ENCODE assay signal across 12 mouse cellular contexts in the genomic region with DNA sequence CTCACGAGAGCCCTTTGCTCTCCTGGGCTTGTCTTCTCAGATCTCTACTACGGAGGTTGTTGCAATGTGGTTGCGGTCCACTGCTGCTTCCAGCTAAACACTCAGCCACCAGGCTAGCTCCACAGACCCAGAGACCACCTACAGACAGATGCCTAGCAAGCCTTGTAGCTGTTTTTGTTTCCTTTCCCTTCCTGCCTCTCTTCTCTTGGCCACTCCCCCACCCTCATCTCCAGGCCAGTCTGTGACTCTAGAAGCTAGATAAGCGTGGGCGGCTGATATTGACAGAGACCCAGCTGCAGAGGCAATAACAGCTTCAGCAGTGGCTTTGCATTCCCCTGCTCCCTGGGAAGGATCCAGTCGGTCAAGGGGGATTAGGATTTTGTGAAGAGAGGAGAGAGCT. TPM values are rescaled to one million over a fixed set of nuclear protein-coding genes. Genes with fewer than 3 reads are reported as not detected.
A peak's percentile ranks its signal among the peaks of the same experiment; 100 is the strongest.
DNase-seq lines count a peak whose midpoint lies in the region; ATAC-seq and TF ChIP-seq lines count a peak whose summit lies in the region.
"Had no signal": no experiment of that assay in that cellular context is flagged by ENCODE, and none has a peak within 500 bp of the region (broad histone marks: within the 10 kb centered on the region; RNA-seq: fewer than 3 reads in every experiment).

Scn7a (minus strand) TSS at position 150 of the 400 bp plus-strand sequence.

- peak; percentile 36; the same call in 1 of the 2 replicates for ATAC-seq in heart, embryonic 12.5 days (ENCODE audit: insufficient number of reproducible peaks, low FRiP score)
- peak; percentile 63 for ATAC-seq in lung, postnatal 0 days
- no peak for ATAC-seq in cerebellum, adult (ENCODE audit: insufficient number of reproducible peaks, low FRiP score, low TSS enrichment)
- ATAC-seq in megakaryocyte-erythroid progenitor cell, adult 5-6 weeks (replicated peaks; ENCODE audit: low FRiP score, low TSS enrichment, poor library complexity, severe bottlenecking), result no peak
- no peak for ATAC-seq in forebrain, embryonic 14.5 days

- no peaks in the 10 kb centered on the region for H3K9me3 ChIP-seq in heart, embryonic 12.5 days (replicated peaks)
- no peaks in the 10 kb centered on the region for H3K9me3 ChIP-seq in lung, postnatal 0 days (ENCODE audit: low read length)
- no peaks in the 10 kb centered on the region for H3K9me3 ChIP-seq in forebrain, embryonic 14.5 days (replicated peaks; ENCODE audit: control insufficient read depth, low read length)

- 19% methylated on average over 6 of the region's 6 CpGs for WGBS in kidney, adult 2 months
- 7% methylated on average over 6 of the region's 6 CpGs for WGBS in heart, embryonic 12.5 days
- WGBS in lung, postnatal 0 days, result 10% methylated on average over 6 of the region's 6 CpGs
- 47% methylated on average over 6 of the region's 6 CpGs for WGBS in forebrain, embryonic 14.5 days

- TF ChIP-seq EP300 in lung, postnatal 0 days (IDR thresholded peaks at IDR 0.05), result no peak

- no peaks in the 10 kb centered on the region for H3K36me3 ChIP-seq in kidney, adult 2 months (ENCODE audit: control insufficient read depth, insufficient read depth, low read length)
- no peaks in the 10 kb centered on the region for H3K36me3 ChIP-seq in heart, embryonic 12.5 days
- no peaks in the 10 kb centered on the region for H3K36me3 ChIP-seq in lung, postnatal 0 days (ENCODE audit: insufficient read depth, low read length)
- H3K36me3 ChIP-seq in forebrain, embryonic 14.5 days (ENCODE audit: control insufficient read depth, insufficient read depth, low read length), result no peaks in the 10 kb centered on the region

- H3K9ac ChIP-seq in heart, embryonic 12.5 days, result peak within 1 kb of the TSS; percentile 15; the same call in 1 of the 2 replicates
- no peak within 1 kb of the TSS for H3K9ac ChIP-seq in lung, postnatal 0 days (replicated peaks; ENCODE audit: low read depth)
- H3K9ac ChIP-seq in forebrain, embryonic 14.5 days (ENCODE audit: low read length), result no peak within 1 kb of the TSS

- no peak for TF ChIP-seq POLR2A in kidney, adult 2 months (IDR thresholded peaks at IDR 0.05; ENCODE audit: low read depth, low read length)

- no peak within 1 kb of the TSS for H3K27ac ChIP-seq in kidney, adult 2 months (ENCODE audit: insufficient read depth, low read depth, low read length)
- no peak within 1 kb of the TSS for H3K27ac ChIP-seq in brown adipose tissue, adult 24 weeks (replicated peaks; ENCODE audit: low read depth, low read length)
- H3K27ac ChIP-seq in heart, embryonic 12.5 days (ENCODE audit: poor library complexity, severe bottlenecking), result no peak within 1 kb of the TSS
- H3K27ac ChIP-seq in lung, postnatal 0 days (ENCODE audit: low read length), result 0 out of 2 replicates have a peak within 1 kb of the TSS, but pooled peaks have one; percentile 7
- H3K27ac ChIP-seq in forebrain, embryonic 14.5 days (ENCODE audit: low read depth, low read length), result no peak within 1 kb of the TSS

- H3K4me3 ChIP-seq in kidney, adult 2 months (ENCODE audit: insufficient read depth, low read depth, low read length), result peak within 1 kb of the TSS; percentile 44; the same call in 1 of the 2 replicates
- peak within 1 kb of the TSS; percentile 38 for H3K4me3 ChIP-seq in brown adipose tissue, adult 24 weeks (ENCODE audit: insufficient read depth, low read depth, low read length)
- peak within 1 kb of the TSS; percentile 31 for H3K4me3 ChIP-seq in heart, embryonic 12.5 days
- H3K4me3 ChIP-seq in lung, postnatal 0 days (ENCODE audit: low read depth, low read length), result peak within 1 kb of the TSS; percentile 34
- H3K4me3 ChIP-seq in forebrain, embryonic 14.5 days (ENCODE audit: low read depth, low read length), result no peak within 1 kb of the TSS
- H3K4me3 ChIP-seq: erythroblast, embryonic 14.5 days had no signal

- H3K4me2 ChIP-seq in heart, embryonic 12.5 days, result peak within 1 kb of the TSS; percentile 62
- peak within 1 kb of the TSS; percentile 37 for H3K4me2 ChIP-seq in lung, postnatal 0 days (replicated peaks; ENCODE audit: low read depth, low read length)
- H3K4me2 ChIP-seq in forebrain, embryonic 14.5 days (ENCODE audit: low read length), result no peak within 1 kb of the TSS

- no peaks in the 10 kb centered on the region for H3K27me3 ChIP-seq in kidney, adult 2 months (replicated peaks; ENCODE audit: control insufficient read depth, insufficient read depth, low read length)
- no peaks in the 10 kb centered on the region for H3K27me3 ChIP-seq in heart, embryonic 12.5 days (replicated peaks)
- H3K27me3 ChIP-seq in lung, postnatal 0 days (replicated peaks; ENCODE audit: insufficient read depth, low read length), result no peaks in the 10 kb centered on the region
- no peaks in the 10 kb centered on the region for H3K27me3 ChIP-seq in forebrain, embryonic 14.5 days (replicated peaks; ENCODE audit: control insufficient read depth, insufficient read depth, low read length)
- H3K27me3 ChIP-seq: CH12.LX had no signal

- TF ChIP-seq CTCF in kidney, adult 2 months (conservative IDR thresholded peaks at IDR 0.05; ENCODE audit: insufficient read depth, insufficient read length, low read depth, low read length), result no peak
- TF ChIP-seq CTCF in lung, postnatal 0 days (IDR thresholded peaks at IDR 0.05), result no peak

- no peaks in the 10 kb centered on the region for H3K4me1 ChIP-seq in kidney, adult 2 months (ENCODE audit: control insufficient read depth, insufficient read depth, low read length)
- no peaks in the 10 kb centered on the region for H3K4me1 ChIP-seq in brown adipose tissue, adult 24 weeks (ENCODE audit: control insufficient read depth, insufficient read depth, insufficient read length, low read length)
- H3K4me1 ChIP-seq in heart, embryonic 12.5 days (replicated peaks), result peaks cover 7% of the 10 kb centered on the region; the same call in 1 of the 2 replicates
- H3K4me1 ChIP-seq in lung, postnatal 0 days (ENCODE audit: insufficient read depth, low read depth, low read length), result no peaks in the 10 kb centered on the region
- no peaks in the 10 kb centered on the region for H3K4me1 ChIP-seq in forebrain, embryonic 14.5 days (ENCODE audit: control insufficient read depth, insufficient read depth, low read length)

- no peak for DNase-seq in kidney, adult 2 months
- DNase-seq in kidney, adult 9 months, result no peak
- DNase-seq in lung, postnatal 0 days (ENCODE audit: low spot score), result peak; percentile 52
- DNase-seq in forebrain, embryonic 14.5 days (ENCODE audit: low spot score), result no peak
- DNase-seq: adrenal gland, postnatal 25 days; thymus, adult 2 months had no signal

RNA-seq across cellular contexts. Expression of gene Scn7a, which starts in this region (rescaled TPM):
- polyA plus RNA-seq in kidney, adult 2 months (2012; rRNA removed), result 1.0 and 1.1 TPM in 2 replicates
- 11.6 and 14.7 TPM in 2 replicates for polyA plus RNA-seq in brown adipose tissue, adult 24 weeks (2012; ENCODE audit: insufficient read depth, insufficient read length, missing spikeins)
- polyA plus RNA-seq in heart, embryonic 12.5 days (2016; fragmentation: Nextera tagmentation; extraction: Ambion mirVana), result 0.98 and 1.2 TPM in 2 replicates
- 78.3 and 120 TPM in 2 replicates for polyA plus RNA-seq in lung, postnatal 0 days (2015; fragmentation: Nextera tagmentation; extraction: Ambion mirVana)
- total RNA-seq in megakaryocyte-erythroid progenitor cell, adult 5-6 weeks (2014; fragmentation: Nextera tagmentation), result not detected in 2 replicates
- not detected in 2 replicates for total RNA-seq in megakaryocyte-erythroid progenitor cell, adult 5-6 weeks (2017)
- polyA plus RNA-seq in forebrain, embryonic 14.5 days (2014; fragmentation: Nextera tagmentation; extraction: Ambion mirVana), result 0.03 TPM in 1 of 2 replicates, not detected in the other
- total RNA-seq: CH12.LX had no signal
- polyA plus RNA-seq: erythroblast, embryonic 14.5 days had no signal

Comparison
In these comparisons a context has a peak if more than half of its experiments do, and no peak if none do; other contexts are left out.
1. ATAC-seq: peak in heart, embryonic 12.5 days (single experiment) and lung, postnatal 0 days (single experiment); none in cerebellum, adult (single experiment), megakaryocyte-erythroid progenitor cell, adult 5-6 weeks (single experiment) and forebrain, embryonic 14.5 days (single experiment).